Mouse (Mus musculus): ENCODE results near the gene Tgtp2. TPM values are rescaled to one million over a fixed set of nuclear protein-coding genes. Genes with fewer than 3 reads are reported as not detected.

Gene Tgtp2
- 14.4 TPM for polyA plus RNA-seq (2014; fragmentation: Illumina TruSeq; extraction: RNeasy Lipid Tissue Mini Kit (QIAGEN cat#74804); ENCODE audit: low read depth, low replicate concordance)

GRCm38 (mm10) chr11:49063713-49064469 lies at the start of gene Tgtp2:
Gene Tgtp2, minus strand, starts transcription at chr11:49064206.

GRCm38 (mm10) chr11:49076001-49076757 lies 12.2 kb upstream of the Tgtp2 start, which contains the start of gene Ifi47:
Gene Ifi47, plus strand, starts transcription at chr11:49076587.

GRCm38 (mm10) chr11:49051093-49051891 lies 12.7 kb downstream of the Tgtp2 start, which contains the start of gene 9930111J21Rik2:
Gene 9930111J21Rik2, minus strand, starts transcription at chr11:49051242.

Other genes starting within 250 kb of the Tgtp2 start
- gene Trim41, start 246.9 kb downstream of the Tgtp2 start, polyA plus RNA-seq (2014; fragmentation: Illumina TruSeq; extraction: RNeasy Lipid Tissue Mini Kit (QIAGEN cat#74804); ENCODE audit: low read depth, low replicate concordance) = 40.1 TPM
- gene Trim7, start 238.1 kb downstream of the Tgtp2 start, polyA plus RNA-seq (2014; fragmentation: Illumina TruSeq; extraction: RNeasy Lipid Tissue Mini Kit (QIAGEN cat#74804); ENCODE audit: low read depth, low replicate concordance) = 18.8 TPM
- 11.4 TPM for gene Gm12184, start 237.6 kb downstream of the Tgtp2 start, polyA plus RNA-seq (2014; fragmentation: Illumina TruSeq; extraction: RNeasy Lipid Tissue Mini Kit (QIAGEN cat#74804); ENCODE audit: low read depth, low replicate concordance)
- gene Irgm1, start 192.5 kb downstream of the Tgtp2 start, polyA plus RNA-seq (2014; fragmentation: Illumina TruSeq; extraction: RNeasy Lipid Tissue Mini Kit (QIAGEN cat#74804); ENCODE audit: low read depth, low replicate concordance) = 23.5 TPM
- 1.8 TPM for gene Gm5431, start 162.0 kb downstream of the Tgtp2 start, polyA plus RNA-seq (2014; fragmentation: Illumina TruSeq; extraction: RNeasy Lipid Tissue Mini Kit (QIAGEN cat#74804); ENCODE audit: low read depth, low replicate concordance)
- gene Psme2b, start 118.0 kb downstream of the Tgtp2 start, polyA plus RNA-seq (2014; fragmentation: Illumina TruSeq; extraction: RNeasy Lipid Tissue Mini Kit (QIAGEN cat#74804); ENCODE audit: low read depth, low replicate concordance) = 2.4 TPM
- 0.92 TPM for gene Olfr56, start 85.3 kb downstream of the Tgtp2 start, polyA plus RNA-seq (2014; fragmentation: Illumina TruSeq; extraction: RNeasy Lipid Tissue Mini Kit (QIAGEN cat#74804); ENCODE audit: low read depth, low replicate concordance)
- gene 9930111J21Rik1, start 84.8 kb downstream of the Tgtp2 start, polyA plus RNA-seq (2014; fragmentation: Illumina TruSeq; extraction: RNeasy Lipid Tissue Mini Kit (QIAGEN cat#74804); ENCODE audit: low read depth, low replicate concordance) = 1.5 TPM
- 0.30 TPM for gene Gm12185, start 72.0 kb downstream of the Tgtp2 start, polyA plus RNA-seq (2014; fragmentation: Illumina TruSeq; extraction: RNeasy Lipid Tissue Mini Kit (QIAGEN cat#74804); ENCODE audit: low read depth, low replicate concordance)
- 9.5 TPM for gene Tgtp1, start 70.0 kb downstream of the Tgtp2 start, polyA plus RNA-seq (2014; fragmentation: Illumina TruSeq; extraction: RNeasy Lipid Tissue Mini Kit (QIAGEN cat#74804); ENCODE audit: low read depth, low replicate concordance)
- 4.0 TPM for gene 9930111J21Rik2, start 13.0 kb downstream of the Tgtp2 start, polyA plus RNA-seq (2014; fragmentation: Illumina TruSeq; extraction: RNeasy Lipid Tissue Mini Kit (QIAGEN cat#74804); ENCODE audit: low read depth, low replicate concordance)
- gene Ifi47, start 12.4 kb upstream of the Tgtp2 start, polyA plus RNA-seq (2014; fragmentation: Illumina TruSeq; extraction: RNeasy Lipid Tissue Mini Kit (QIAGEN cat#74804); ENCODE audit: low read depth, low replicate concordance) = 10.8 TPM
- 0.45 TPM for gene Olfr1396, start 50.7 kb upstream of the Tgtp2 start, polyA plus RNA-seq (2014; fragmentation: Illumina TruSeq; extraction: RNeasy Lipid Tissue Mini Kit (QIAGEN cat#74804); ENCODE audit: low read depth, low replicate concordance)
- not detected for gene Olfr1395, start 78.1 kb upstream of the Tgtp2 start, polyA plus RNA-seq (2014; fragmentation: Illumina TruSeq; extraction: RNeasy Lipid Tissue Mini Kit (QIAGEN cat#74804); ENCODE audit: low read depth, low replicate concordance)
- gene Olfr1394, start 90.2 kb upstream of the Tgtp2 start, polyA plus RNA-seq (2014; fragmentation: Illumina TruSeq; extraction: RNeasy Lipid Tissue Mini Kit (QIAGEN cat#74804); ENCODE audit: low read depth, low replicate concordance) = not detected
- gene Btnl9, start 123.0 kb upstream of the Tgtp2 start, polyA plus RNA-seq (2014; fragmentation: Illumina TruSeq; extraction: RNeasy Lipid Tissue Mini Kit (QIAGEN cat#74804); ENCODE audit: low read depth, low replicate concordance) = 21.1 TPM
- 16.9 TPM for gene Zfp62, start 139.1 kb upstream of the Tgtp2 start, polyA plus RNA-seq (2014; fragmentation: Illumina TruSeq; extraction: RNeasy Lipid Tissue Mini Kit (QIAGEN cat#74804); ENCODE audit: low read depth, low replicate concordance)
- 47.8 TPM for gene Mgat1, start 180.0 kb upstream of the Tgtp2 start, polyA plus RNA-seq (2014; fragmentation: Illumina TruSeq; extraction: RNeasy Lipid Tissue Mini Kit (QIAGEN cat#74804); ENCODE audit: low read depth, low replicate concordance)
- 0.10 TPM for gene Olfr1393, start 214.1 kb upstream of the Tgtp2 start, polyA plus RNA-seq (2014; fragmentation: Illumina TruSeq; extraction: RNeasy Lipid Tissue Mini Kit (QIAGEN cat#74804); ENCODE audit: low read depth, low replicate concordance)
- gene Olfr1392, start 221.1 kb upstream of the Tgtp2 start, polyA plus RNA-seq (2014; fragmentation: Illumina TruSeq; extraction: RNeasy Lipid Tissue Mini Kit (QIAGEN cat#74804); ENCODE audit: low read depth, low replicate concordance) = 0.11 TPM
- gene Olfr10, start 240.5 kb upstream of the Tgtp2 start, polyA plus RNA-seq (2014; fragmentation: Illumina TruSeq; extraction: RNeasy Lipid Tissue Mini Kit (QIAGEN cat#74804); ENCODE audit: low read depth, low replicate concordance) = not detected